Mouse (Mus musculus) heart, embryonic 10.5 days (tissue): ENCODE results near the gene Acbd6. TPM values are rescaled to one million over a fixed set of nuclear protein-coding genes. Genes with fewer than 3 reads are reported as not detected.

Experiments used
- DNase-seq: peaks from one replicate; pipeline ENCODE4 v3.0.0-alpha.2; 2017; ENCODE audit warnings: low spot score
- H3K27ac ChIP-seq: fragments of 300-500 bp; sonication (generic); 2 replicates; pipeline ENCODE4 v1.5.1; 2016; ENCODE audit warnings: mild to moderate bottlenecking
- H3K27me3 ChIP-seq: fragments of 300-500 bp; sonication (generic); 2 replicates; pipeline ENCODE4 v1.6.1; 2016; ENCODE audit warnings: mild to moderate bottlenecking; ENCODE audit not compliant: poor library complexity, insufficient read depth, severe bottlenecking
- H3K36me3 ChIP-seq: fragments of 300-500 bp; sonication (generic); 2 replicates; pipeline ENCODE4 v1.6.1; 2016; ENCODE audit warnings: mild to moderate bottlenecking, moderate library complexity
- H3K4me1 ChIP-seq: fragments of 300-500 bp; sonication (generic); 2 replicates; pipeline ENCODE4 v1.6.1; 2016; ENCODE audit warnings: mild to moderate bottlenecking
- H3K4me3 ChIP-seq: fragments of 300-500 bp; sonication (generic); 2 replicates; pipeline ENCODE4 v1.5.1; 2016; ENCODE audit warnings: mild to moderate bottlenecking, moderate library complexity
- H3K9me3 ChIP-seq: fragments of 300-500 bp; sonication (generic); 2 replicates; pipeline ENCODE4 v1.6.1; 2016; ENCODE audit warnings: mild to moderate bottlenecking, moderate library complexity
- WGBS: fragments of 180-500 bp; shearing (Covaris S2); methylation state at CpG from one replicate; pipeline ENCODE4 v1.1.7; 2016; 5-methylcytosine and 5-hydroxymethylcytosine counted together
- polyA plus RNA-seq: library from polyadenylated mRNA; unstranded; fragments of >200 nt; fragmentation: Nextera tagmentation; extraction: Ambion mirVana; gene quantifications from 2 replicates; pipeline ENCODE4 v1.2.1, GENCODE M21; 2016

Gene Acbd6
- polyA plus RNA-seq, 1 experiment from 2014 or later = 71.2 TPM

DNA sequence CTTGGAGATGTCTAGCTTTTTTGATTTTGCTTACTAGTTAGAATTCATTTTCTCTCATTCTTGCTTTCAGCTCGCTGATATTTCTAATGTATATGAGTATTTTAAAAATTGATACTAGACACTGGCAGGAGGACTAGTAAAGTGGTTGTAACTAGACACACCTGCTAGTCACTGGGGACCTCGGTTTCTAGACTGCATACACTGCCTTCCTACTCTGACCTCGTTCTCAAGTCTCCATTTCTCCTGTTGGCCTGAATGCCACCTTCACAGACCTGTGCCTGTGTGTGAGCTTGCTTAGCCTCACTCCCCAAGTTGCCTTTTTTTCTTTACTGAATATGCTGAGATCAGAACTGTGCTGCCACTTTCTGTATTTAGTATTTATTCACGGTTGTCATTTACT is 131.2 kb downstream of the Acbd6 start:
- H3K36me3 ChIP-seq = no peaks in the 10 kb centered on the region
- no peak overlapping the region for H3K27ac ChIP-seq
- DNase-seq = peak; percentile 30
- WGBS = 81% methylated on average over 4 of the region's 4 CpGs
- H3K4me3 ChIP-seq = no peak overlapping the region
- H3K4me1 ChIP-seq = no peaks in the 10 kb centered on the region; the same call in 1 of the 2 replicates
- no peaks in the 10 kb centered on the region for H3K9me3 ChIP-seq
- no peaks in the 10 kb centered on the region for H3K27me3 ChIP-seq

DNA sequence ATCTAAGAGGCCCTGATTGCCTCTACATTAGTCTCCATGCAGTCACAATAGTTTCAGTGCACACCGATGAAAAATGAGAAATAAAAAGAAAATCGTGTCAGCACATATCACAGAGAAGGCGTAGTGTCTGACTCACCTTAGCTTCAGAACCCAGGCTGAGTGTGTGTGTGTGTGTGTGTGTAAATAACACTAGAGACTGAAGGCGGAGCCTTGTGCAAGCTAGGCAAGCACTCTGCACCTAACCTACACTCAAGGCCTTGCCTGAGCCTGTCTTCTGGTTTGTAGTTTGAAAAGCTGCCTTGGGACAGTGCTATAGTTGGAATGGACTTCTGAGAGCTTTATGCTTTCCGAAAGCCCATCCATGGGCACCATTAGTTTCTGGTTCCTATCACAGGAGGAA is 131.6 kb downstream of the Acbd6 start:
- no peak overlapping the region for H3K4me3 ChIP-seq
- H3K4me1 ChIP-seq = no peaks in the 10 kb centered on the region; the same call in 1 of the 2 replicates
- 88% methylated on average over 5 of the region's 5 CpGs for WGBS
- H3K27ac ChIP-seq = no peak overlapping the region
- DNase-seq = no peak
- no peaks in the 10 kb centered on the region for H3K9me3 ChIP-seq
- no peaks in the 10 kb centered on the region for H3K27me3 ChIP-seq
- no peaks in the 10 kb centered on the region for H3K36me3 ChIP-seq

DNA sequence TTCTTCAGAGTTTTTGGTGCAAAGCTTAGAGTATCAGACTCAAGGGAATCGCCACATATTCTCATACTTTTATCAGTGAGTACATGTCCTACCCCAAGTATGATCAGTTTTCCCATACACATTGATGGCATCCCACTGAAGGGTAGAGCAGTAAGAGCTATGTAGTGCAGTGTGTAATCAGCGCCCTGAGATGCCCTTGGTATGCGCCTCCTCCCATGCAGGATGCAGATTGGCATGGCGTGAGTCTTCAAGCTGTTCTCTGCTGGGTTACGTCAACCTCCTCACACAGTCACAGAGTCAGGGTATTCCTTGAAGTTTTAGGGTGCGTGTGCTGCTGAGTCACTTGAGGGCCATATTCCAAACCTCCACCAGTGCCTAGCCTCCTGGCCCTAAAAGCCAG is 134.3 kb downstream of the Acbd6 start:
- Histone ChIP-seq H3K9me3 (no peaks in the 10 kb centered on the region), H3K4me3 (no peak overlapping the region), H3K27ac (no peak overlapping the region), H3K36me3 (no peaks in the 10 kb centered on the region), H3K4me1 (no peaks in the 10 kb centered on the region; the same call in 1 of the 2 replicates), H3K27me3 (no peaks in the 10 kb centered on the region)
- no peak for DNase-seq
- 88% methylated on average over 6 of the region's 6 CpGs for WGBS

DNA sequence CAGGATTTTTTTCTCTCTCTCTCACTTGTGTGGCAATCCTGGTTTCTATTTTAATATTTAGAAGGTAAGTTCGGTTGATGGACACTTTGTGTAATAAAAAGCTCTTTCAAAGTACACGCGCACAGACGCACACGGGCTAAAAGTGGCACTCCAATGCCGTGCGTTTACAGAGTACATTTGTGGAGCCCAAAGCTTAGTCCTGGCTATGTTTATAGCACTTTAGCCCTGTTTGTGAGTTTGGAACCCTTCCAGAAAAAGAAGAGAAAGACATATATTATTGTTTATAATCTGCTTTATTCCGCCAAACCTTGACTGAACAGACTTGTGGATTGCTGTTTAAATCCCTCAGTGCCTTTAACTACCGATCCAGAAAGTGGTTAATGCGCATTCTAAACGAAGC is 135.1 kb downstream of the Acbd6 start:
- no peaks in the 10 kb centered on the region for H3K36me3 ChIP-seq
- no peak for DNase-seq
- 88% methylated on average over 11 of the region's 11 CpGs for WGBS
- H3K9me3 ChIP-seq = no peaks in the 10 kb centered on the region
- no peak overlapping the region for H3K4me3 ChIP-seq
- H3K27ac ChIP-seq = no peak overlapping the region
- H3K4me1 ChIP-seq = no peaks in the 10 kb centered on the region; the same call in 1 of the 2 replicates
- H3K27me3 ChIP-seq = no peaks in the 10 kb centered on the region

- H3K9me3 ChIP-seq = no peaks in the 10 kb centered on the region
- H3K36me3 ChIP-seq = no peaks in the 10 kb centered on the region
- DNase-seq = no peak
- H3K27me3 ChIP-seq = no peaks in the 10 kb centered on the region
- no peaks in the 10 kb centered on the region; the same call in 1 of the 2 replicates for H3K4me1 ChIP-seq
- 57% methylated on average over 5 of the region's 5 CpGs for WGBS
- H3K27ac ChIP-seq = no peak overlapping the region
- no peak overlapping the region for H3K4me3 ChIP-seq
Observed at GRCm38 (mm10) chr1:155693443-155693842, 135.5 kb downstream of the Acbd6 start.

GRCm38 (mm10) chr1:155698373-155699159 is 140.6 kb downstream of the Acbd6 start:
- 71% methylated on average over 17 of the region's 17 CpGs for WGBS
- H3K4me3 ChIP-seq = no peak overlapping the region
- DNase-seq = no peak
- no peaks in the 10 kb centered on the region for H3K36me3 ChIP-seq
- H3K27ac ChIP-seq = no peak overlapping the region
- peaks cover 10% of the 10 kb centered on the region for H3K4me1 ChIP-seq
- no peaks in the 10 kb centered on the region for H3K9me3 ChIP-seq
- H3K27me3 ChIP-seq = no peaks in the 10 kb centered on the region

DNA sequence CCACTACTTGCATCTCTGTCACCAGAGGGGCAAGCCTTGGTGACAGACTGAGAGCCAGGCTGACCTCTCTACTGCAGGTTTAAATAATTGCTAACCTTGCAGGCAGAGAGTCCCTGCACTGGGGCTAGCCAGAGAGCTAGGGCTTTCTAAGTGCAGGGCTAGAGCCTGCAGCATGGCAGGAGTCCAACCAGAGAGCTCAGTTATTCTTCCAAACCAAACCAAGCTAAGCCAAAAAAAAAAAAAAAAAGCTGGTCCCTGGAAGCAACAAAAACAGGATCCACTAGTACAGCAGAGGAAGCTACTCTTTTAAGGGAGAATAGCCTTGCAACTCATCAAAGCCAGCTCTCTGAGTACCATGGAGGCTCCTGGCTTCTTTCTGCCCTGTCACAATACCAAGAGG is 143.0 kb downstream of the Acbd6 start:
- no peaks in the 10 kb centered on the region for H3K9me3 ChIP-seq
- DNase-seq = no peak
- H3K27ac ChIP-seq = no peak overlapping the region
- peaks cover 18% of the 10 kb centered on the region for H3K4me1 ChIP-seq
- H3K36me3 ChIP-seq = no peaks in the 10 kb centered on the region
- no peak overlapping the region for H3K4me3 ChIP-seq
- H3K27me3 ChIP-seq = peaks cover 5% of the 10 kb centered on the region; the same call in 1 of the 2 replicates

- peaks cover 5% of the 10 kb centered on the region; the same call in 1 of the 2 replicates for H3K27me3 ChIP-seq
- H3K9me3 ChIP-seq = no peaks in the 10 kb centered on the region
- no peak for DNase-seq
- H3K4me1 ChIP-seq = peaks cover 18% of the 10 kb centered on the region
- WGBS = 80% methylated on average over 5 of the region's 5 CpGs
- H3K4me3 ChIP-seq = no peak overlapping the region
- H3K27ac ChIP-seq = no peak overlapping the region
- no peaks in the 10 kb centered on the region for H3K36me3 ChIP-seq
Observed at GRCm38 (mm10) chr1:155703191-155703680, 145.3 kb downstream of the Acbd6 start.

- WGBS = 65% methylated on average over 5 of the region's 5 CpGs
Observed at GRCm38 (mm10) chr1:155704182-155704581, 146.3 kb downstream of the Acbd6 start.

GRCm38 (mm10) chr1:155713306-155713705 is 155.4 kb downstream of the Acbd6 start:
- H3K4me1 ChIP-seq = peaks cover 14% of the 10 kb centered on the region
- no peak overlapping the region for H3K4me3 ChIP-seq
- H3K9me3 ChIP-seq = no peaks in the 10 kb centered on the region
- H3K27me3 ChIP-seq = peaks cover 8% of the 10 kb centered on the region; the same call in 1 of the 2 replicates
- WGBS = 56% methylated on average over 2 of the region's 2 CpGs
- no peak overlapping the region for H3K27ac ChIP-seq
- no peaks in the 10 kb centered on the region for H3K36me3 ChIP-seq
- DNase-seq = no peak

More at GRCm38 (mm10) chr1:155704182-155704581, 146.3 kb downstream of the Acbd6 start:
- H3K4me1 ChIP-seq = peaks cover 18% of the 10 kb centered on the region
- peaks cover 5% of the 10 kb centered on the region; the same call in 1 of the 2 replicates for H3K27me3 ChIP-seq
- H3K36me3 ChIP-seq = no peaks in the 10 kb centered on the region
- no peak for DNase-seq
- H3K27ac ChIP-seq = no peak overlapping the region
- H3K9me3 ChIP-seq = no peaks in the 10 kb centered on the region
- no peak overlapping the region for H3K4me3 ChIP-seq

DNA sequence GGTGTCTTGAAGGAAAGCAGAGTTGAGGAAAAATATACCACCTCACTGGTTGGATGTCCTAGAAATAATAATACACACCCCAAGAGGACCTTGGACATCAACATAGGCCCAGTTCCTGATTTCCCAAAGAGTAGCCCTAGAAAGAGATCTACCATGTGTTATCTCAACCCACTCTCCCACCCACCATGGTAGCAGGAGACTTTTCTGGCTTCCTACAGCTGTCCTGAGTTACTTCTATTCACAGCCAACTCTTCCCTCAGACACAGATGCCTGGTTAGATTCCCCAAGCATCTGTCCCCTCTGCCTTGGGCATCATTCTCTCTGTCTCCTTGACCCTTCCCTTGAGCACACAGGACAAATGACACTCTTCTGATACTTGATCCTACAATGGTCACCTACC is 157.4 kb downstream of the Acbd6 start:
- no peaks in the 10 kb centered on the region for H3K9me3 ChIP-seq
- no peak overlapping the region for H3K27ac ChIP-seq

DNA sequence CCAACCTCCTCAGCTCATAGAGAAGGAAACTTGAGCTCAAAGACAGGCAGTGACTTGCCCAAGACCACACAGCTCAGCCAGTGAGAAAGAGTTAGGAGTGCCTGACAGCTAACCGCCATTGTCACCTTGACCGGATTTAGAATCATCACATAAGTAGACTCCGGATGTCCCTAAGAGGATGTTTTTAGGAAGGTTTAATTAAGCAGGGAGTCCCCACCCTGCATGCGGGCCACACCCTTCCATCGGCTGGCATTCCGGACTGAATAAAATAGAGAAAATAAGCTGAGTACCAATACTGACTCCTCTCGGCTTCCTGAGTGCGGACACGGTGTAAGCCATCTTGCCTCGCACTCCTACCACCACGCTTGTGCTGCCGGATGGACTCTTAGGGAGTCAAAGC is 159.4 kb downstream of the Acbd6 start:
- peaks cover 35% of the 10 kb centered on the region for H3K27me3 ChIP-seq
- DNase-seq = no peak
- H3K9me3 ChIP-seq = no peaks in the 10 kb centered on the region
- no peak overlapping the region for H3K27ac ChIP-seq
- WGBS = 90% methylated on average over 12 of the region's 12 CpGs
- no peak overlapping the region for H3K4me3 ChIP-seq
- peaks cover 6% of the 10 kb centered on the region; the same call in 1 of the 2 replicates for H3K4me1 ChIP-seq
- no peaks in the 10 kb centered on the region for H3K36me3 ChIP-seq

More for the DNA sequence above, 157.4 kb downstream of the Acbd6 start:
- no peak overlapping the region for H3K4me3 ChIP-seq
- no peaks in the 10 kb centered on the region for H3K36me3 ChIP-seq
- no peak for DNase-seq
- peaks cover 14% of the 10 kb centered on the region for H3K4me1 ChIP-seq
- H3K27me3 ChIP-seq = peaks cover 27% of the 10 kb centered on the region; the same call in 1 of the 2 replicates

DNA sequence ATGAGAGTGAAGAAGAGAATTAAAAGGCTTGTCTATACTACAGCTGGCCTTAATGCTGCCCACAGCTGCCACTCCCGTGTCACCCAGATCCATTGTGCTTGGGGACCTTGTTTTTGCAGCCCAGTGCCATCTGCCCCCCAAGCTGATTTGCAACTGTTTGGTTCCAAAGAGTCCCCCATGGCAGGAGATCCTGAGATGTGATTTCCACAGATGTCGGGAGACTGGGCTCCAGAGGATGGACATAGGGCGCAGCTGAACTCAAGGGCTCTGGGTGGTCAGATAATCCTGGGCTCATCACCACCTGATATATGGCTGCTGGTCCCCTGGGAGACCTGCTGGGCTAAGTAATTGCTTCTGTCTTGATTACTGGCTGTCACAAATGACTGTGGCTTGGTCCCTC is 160.9 kb downstream of the Acbd6 start:
- no peak overlapping the region for H3K27ac ChIP-seq
- DNase-seq = no peak
- 0 out of 2 replicates have a peak, but pooled peaks cover 5% of the 10 kb centered on the region for H3K4me1 ChIP-seq
- H3K9me3 ChIP-seq = no peaks in the 10 kb centered on the region
- H3K4me3 ChIP-seq = no peak overlapping the region
- peaks cover 47% of the 10 kb centered on the region for H3K27me3 ChIP-seq
- 76% methylated on average over 3 of the region's 3 CpGs for whole genome bisulfite sequencing
- H3K36me3 ChIP-seq = no peaks in the 10 kb centered on the region
